Mouse (Mus musculus) C2C12 (cell line): ENCODE results near the gene Hdac4.

Experiments
- CEBPB ChIP-seq: IDR thresholded peaks from one replicate; pipeline ENCODE4 v1.6.1; 2011; ENCODE audit warnings: low read depth, mild to moderate bottlenecking, control low read depth, moderate library complexity
- CTCF ChIP-seq: IDR thresholded peaks from one replicate; pipeline ENCODE4 v1.5.1; 2011; ENCODE audit not compliant: control insufficient read depth, insufficient read depth, insufficient read length
- MYOD1 ChIP-seq: IDR thresholded peaks from one replicate; pipeline ENCODE4 v1.6.1; 2011; ENCODE audit warnings: low read depth; ENCODE audit not compliant: control insufficient read depth, insufficient read length
- USF1 ChIP-seq: IDR thresholded peaks from one replicate; pipeline ENCODE4 v1.6.1; 2011; ENCODE audit warnings: low read depth, mild to moderate bottlenecking, control low read depth, moderate library complexity

DNA sequence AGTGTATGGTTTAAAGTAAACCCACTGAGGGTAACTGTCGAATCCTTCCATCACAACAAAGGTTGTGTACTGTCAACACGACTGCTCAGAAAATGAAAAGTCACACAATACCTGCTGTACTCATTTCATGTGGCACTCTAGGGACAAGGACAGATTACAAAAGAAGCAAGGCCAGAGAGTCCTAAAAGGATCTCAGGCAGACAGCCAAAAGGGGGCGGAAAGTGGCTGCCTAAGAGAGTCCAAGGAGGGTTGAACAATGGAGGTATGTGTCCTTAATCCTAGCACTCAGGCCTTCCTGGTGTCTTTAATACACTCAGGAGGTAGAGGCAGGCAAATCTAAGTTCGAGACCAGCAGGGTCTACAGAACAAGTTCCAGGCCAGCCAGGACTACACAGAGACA lies 103.2 kb downstream of the Hdac4 start:
- TF ChIP-seq CTCF (no peak), MYOD1 (no peak), USF1 (no peak), CEBPB (no peak)
